Mouse (Mus musculus): ENCODE data around the gene Kctd11.

GRCm38 (mm10) chr11:69901993-69902392, 20.8 kb upstream of the Kctd11 start:
- TF ChIP-seq CTCF (IDR thresholded peaks at IDR 0.05; ENCODE audit: control insufficient read depth, insufficient read depth, insufficient replicate concordance, low read depth, low read length) (no peak), POLR2A (IDR thresholded peaks at IDR 0.05; ENCODE audit: control insufficient read depth, low read depth, low read length) (no peak)
